Mouse (Mus musculus) MEL-GATA-1-ER (cell line): ENCODE measurements around the gene Olfr544.

Source experiments
- DNase-seq: peaks from one replicate; pipeline ENCODE4 v3.0.0-alpha.2; 2012; ENCODE audit warnings: low read depth; ENCODE audit errors: extremely low read depth

Gene Olfr544

GRCm38 (mm10) chr7:102478425-102478824 lies 9.7 kb downstream of the Olfr544 start:
- no peak for DNase-seq

DNA sequence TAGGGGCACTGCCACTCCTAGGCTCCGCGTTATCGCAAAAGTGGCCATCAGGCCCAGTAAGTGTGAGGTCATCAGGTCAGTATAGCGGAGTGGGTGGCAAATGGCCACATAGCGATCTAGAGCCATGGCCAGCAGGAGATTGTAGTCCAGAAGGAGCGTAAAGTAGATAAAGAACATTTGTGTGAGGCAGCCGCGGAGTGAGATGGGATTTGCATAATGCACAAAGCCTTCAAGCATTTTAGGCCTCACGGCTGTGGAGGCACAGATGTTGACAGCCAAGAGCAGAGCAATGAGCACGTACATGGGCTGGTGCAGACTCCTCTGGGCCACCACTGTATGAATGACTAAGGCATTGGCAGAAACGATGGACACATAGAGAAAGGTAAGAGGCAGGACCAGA lies 10.7 kb downstream of the Olfr544 start:
- no peak for DNase-seq

GRCm38 (mm10) chr7:102476601-102477000 lies 11.5 kb downstream of the Olfr544 start:
- DNase-seq: no peak

DNA sequence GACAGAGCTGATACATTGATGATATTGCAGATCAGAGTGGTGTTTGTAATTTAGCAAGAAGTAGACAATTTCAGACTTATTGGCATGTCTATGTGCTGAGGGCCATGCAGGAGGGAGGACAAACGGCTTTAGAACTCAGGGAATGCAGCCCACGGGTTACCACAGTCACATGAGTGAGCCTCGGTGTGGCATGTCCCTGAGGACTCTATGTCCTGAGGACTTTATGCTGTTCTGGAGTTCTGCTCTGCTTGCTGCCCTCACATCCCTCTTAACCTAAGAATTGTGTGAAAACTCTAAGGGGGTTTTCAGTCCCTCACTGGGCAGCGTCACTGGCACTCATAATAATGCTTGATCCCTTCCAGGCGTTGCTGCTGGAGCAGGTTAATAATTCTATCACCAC lies 15.4 kb downstream of the Olfr544 start:
- no peak for DNase-seq

DNA sequence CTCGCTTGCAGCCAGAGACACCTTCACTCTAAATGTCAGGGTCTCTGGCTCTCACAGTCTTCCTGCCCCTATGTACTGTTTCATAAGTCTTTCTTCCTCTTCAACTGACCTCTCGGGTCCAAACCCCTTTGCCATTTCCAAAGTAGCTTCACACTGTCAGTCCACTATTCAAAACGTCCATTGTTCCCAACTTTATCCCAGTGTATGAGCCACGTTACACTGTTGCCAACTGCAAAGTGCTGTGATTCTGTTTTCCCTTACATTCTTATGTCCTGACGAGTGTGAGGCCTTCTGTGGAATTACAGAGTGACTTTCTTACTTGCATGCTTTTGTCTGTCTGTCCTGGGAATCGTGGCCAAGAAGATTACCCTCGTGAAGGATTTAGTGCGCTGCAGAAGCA lies 20.5 kb downstream of the Olfr544 start:
- DNase-seq: no peak

DNA sequence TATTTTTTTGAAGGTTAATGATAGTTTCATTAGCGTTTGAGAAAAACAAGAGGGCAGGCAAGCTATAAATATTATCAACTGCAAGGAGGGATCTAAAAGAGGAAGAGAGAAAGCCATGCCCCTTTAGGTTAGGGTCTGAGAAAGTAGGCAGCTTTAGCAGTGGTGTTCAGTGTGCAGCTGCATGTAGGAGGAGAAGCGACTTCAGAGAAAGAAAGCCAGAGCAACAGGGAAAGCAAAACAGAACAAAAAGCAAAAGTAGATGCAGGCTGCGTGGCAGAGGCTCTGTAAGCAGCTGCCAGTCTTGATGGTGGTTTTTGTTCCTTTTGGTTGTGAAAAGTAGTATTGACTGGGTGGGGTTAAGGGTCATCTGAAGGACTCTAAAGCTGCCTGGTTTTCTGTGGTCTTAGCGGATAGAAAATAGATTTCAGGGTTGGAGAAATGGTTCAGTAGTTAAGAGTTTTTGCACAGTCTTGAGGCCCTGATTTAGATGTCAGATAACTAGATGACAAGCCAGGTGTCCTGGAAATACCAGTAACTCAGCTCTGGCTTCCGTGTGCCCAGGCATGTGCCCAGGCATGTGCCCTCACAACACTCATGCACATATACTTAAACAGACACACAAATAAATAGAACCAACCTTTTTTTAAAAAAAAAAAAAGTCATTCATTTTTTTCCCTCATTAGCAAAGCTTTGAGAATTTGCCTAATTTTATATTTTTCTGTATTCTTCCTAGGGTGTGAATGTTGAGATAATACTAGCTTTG lies 29.3 kb downstream of the Olfr544 start:
- DNase-seq: no peak

DNA sequence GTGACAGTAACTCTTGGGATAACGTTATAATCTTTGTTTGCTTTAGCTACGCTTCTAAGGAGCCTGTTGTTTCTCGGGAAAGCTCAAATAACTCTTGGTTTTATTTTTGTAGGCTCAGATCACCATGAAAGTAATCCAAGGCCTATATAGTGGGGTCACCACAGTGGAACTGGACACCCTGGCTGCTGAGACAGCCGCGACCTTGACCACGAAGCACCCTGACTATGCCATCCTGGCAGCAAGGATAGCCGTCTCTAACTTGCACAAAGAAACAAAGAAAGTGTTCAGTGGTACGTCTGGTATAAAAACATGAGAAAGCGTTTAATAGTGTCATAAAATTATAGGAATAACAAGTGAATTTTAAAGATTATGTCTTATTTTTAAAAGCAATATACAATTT lies 41.7 kb downstream of the Olfr544 start:
- DNase-seq: no peak

GRCm38 (mm10) chr7:102444301-102444700 lies 43.8 kb downstream of the Olfr544 start:
- peak; percentile 34 for DNase-seq

- no peak for DNase-seq
Measured at GRCm38 (mm10) chr7:102442432-102442831, 45.7 kb downstream of the Olfr544 start.

GRCm38 (mm10) chr7:102441657-102442391 lies 46.3 kb downstream of the Olfr544 start, which contains the start of gene Rrm1:
Gene Rrm1, plus strand, starts transcription at chr7:102441695.
- DNase-seq: peak; percentile 96

DNA sequence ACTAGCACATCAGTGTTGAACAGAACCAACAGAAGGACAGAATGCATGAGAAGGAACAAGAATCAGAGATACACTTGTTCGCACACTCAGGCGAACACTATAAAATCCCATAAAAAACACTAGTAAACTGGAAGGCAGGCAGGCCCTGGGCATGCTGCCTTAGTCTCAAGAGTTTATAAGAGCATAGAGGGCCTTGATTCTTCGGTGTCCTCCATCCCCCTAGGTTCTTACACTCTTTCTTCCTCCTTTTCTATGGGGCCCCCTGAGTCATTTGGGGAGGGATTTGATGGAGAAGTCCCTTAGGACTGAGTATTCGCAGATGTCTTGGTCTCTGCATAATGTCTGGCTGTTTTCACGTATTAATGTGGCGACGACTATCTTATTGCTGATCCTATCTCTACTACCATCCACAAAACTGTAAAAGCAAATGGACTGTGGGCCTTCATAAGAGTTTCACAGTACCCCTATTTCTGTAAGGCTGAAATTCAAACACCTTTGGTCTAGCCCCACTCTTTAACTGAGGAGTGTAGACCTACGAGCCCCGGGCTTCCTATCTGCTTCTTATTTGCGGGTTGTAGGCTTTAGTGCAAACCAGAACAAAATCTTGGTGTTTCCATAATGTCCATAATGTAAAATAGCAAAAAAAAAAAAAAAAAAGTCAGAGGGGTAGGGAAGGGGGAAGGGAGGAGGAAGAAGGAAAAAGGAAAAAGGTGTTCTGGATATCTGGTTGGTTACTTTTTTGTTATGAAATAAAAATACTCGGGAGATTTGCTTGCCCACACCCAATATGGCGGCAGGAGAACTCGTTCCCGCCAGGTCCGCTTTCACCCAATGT lies 47.1 kb downstream of the Olfr544 start:
- no peak for DNase-seq

DNA sequence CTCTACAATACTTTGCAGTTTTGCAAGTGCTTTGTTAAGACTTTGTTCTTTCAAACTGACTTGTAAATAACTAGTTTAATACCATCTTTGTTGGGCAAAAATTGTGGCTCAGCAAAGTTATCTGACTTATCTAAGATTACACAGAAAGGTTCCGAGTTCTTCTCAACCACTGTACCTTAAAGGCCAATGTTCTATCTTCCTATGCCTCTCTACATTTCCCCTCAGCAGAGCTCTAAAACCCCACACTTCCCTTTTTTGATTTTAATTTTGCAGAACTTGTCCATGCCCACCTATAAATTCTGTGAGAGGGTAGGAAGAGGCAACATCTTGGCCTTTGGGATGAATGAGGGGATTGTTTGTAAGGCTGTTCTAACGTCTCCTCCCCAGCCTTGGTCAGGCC lies 53.8 kb downstream of the Olfr544 start:
- peak; percentile 53 for DNase-seq
